Mouse (Mus musculus): ENCODE data around the gene Arhgef25.

DNA sequence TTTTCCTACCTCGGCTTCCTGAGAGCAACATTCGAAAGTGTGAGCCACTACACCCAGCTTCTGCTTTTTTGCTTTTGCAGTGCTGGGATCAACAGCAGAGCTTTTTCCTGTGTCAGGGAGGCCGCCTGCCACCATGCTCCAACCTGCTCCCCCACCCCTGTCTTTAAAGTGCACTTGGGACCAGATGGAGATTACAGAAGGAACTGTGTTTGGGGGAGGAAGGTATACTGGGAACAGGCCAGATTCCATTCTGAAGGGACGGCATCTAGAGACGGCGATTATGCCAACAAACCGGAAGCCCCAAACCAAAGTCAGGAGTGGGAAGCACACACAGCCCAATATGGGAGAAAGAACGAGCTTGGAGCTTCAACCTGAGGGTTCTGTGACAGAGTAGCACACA lies 37.3 kb upstream of the Arhgef25 start:
- no peak for TF ChIP-seq CTCF (IDR thresholded peaks at IDR 0.05; ENCODE audit: low read depth)
- TF ChIP-seq EP300 (IDR thresholded peaks at IDR 0.05; ENCODE audit: low read depth), result no peak

Measured in liver, embryonic 14.5 days (tissue).